Mouse (Mus musculus) MN1 (cell line): ENCODE data around the gene Ppp1r16b.

Experiments
- DNase-seq: peaks from one replicate; pipeline ENCODE4 v3.0.0-alpha.2; 2016; ENCODE audit warnings: low spot score

Gene Ppp1r16b

DNA sequence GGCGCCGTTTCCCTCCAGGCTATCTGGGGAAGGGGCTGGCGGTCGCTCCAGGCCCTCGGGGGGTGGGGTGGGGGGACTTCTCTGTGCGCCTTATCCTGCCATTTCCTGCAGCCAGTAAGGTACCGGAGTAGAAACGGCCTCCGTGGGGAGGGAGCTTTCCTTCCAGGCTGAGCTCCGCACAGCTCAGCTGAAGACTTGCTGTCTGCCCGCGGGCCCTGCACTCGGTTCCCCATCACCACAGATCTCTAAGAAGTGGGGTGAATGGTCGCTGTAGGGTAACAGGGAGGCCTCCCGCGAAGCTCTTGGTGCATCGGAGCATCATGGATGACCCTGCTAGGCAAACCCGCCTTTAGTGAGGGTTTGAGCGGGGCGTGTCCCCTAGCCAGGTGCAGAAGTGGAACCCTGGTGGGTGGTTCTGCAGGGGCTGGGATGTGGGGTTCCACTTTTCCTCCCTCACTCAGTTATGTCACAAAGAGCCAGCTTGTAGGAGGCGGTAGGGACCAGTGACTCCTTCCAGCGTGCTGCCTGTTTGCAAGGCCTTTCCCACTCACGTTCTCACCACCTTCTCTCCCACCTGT is 3.3 kb downstream of the Ppp1r16b start:
- DNase-seq = no peak

DNA sequence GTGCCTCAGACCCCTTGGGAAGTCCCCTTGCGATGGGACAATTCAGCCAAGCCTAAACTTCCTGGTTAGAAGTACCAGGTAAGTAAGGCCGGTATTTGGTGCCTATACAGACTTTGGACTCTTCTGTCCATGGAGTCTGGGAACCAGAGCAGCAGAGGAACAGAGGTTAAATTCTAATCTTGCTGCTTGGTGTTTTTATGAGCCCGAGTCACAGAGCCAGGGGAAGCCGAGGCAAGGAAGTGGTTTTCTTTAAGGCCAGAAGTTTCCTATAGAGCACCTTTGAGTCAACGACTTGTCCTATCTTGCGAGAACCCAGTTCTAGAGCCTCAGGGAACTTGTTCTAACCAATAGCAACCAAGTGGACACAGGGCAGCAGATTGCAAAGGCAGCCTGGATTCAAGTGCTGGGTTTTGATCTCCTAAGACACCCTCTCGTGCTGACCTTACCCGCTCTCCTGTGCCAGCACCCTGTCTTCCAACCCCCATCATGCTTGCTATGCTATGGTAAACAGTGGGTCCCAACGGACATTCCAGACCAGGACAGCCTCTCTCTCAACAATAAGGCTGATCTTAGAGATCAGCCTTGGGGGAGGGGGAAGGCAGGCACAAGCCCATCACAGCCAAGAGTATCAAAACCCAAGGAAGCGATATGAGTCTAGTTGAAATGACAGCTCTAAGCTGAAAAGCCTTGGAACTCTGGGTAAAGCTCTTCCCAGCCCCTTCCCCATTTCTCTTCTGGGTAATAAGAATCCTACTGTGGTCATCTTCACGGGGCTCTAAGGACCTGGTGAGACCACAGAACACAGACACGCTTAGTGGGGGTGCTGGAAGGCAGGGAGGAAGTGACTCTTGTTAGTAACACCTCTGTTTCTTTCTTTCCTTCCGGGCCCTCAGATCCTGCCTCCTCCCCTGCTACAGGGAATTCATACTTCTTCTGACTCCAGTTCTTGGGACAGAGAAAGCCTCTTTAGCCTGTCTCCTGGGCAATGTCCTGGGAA is 4.3 kb downstream of the Ppp1r16b start:
- no peak for DNase-seq

DNA sequence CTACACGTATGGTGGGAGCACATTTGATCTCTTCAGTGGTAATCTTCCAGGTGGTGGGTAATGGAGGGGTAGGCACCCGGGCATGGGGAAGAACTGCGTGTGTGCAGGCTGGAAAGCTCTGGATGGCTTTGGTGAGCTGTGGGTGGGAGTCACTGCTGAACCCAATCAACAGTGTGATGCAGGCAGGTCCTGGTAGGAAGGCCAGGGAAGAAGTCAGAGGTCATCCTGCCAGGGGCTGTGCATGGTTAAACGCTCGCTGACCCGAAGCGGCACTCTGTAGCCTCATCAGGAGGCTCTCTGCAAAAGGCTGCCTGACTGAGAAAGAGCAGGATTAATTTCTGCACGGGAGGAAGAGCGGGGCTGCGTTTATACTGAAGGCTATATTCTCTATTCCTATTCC is 5.4 kb downstream of the Ppp1r16b start:
- DNase-seq = no peak

DNA sequence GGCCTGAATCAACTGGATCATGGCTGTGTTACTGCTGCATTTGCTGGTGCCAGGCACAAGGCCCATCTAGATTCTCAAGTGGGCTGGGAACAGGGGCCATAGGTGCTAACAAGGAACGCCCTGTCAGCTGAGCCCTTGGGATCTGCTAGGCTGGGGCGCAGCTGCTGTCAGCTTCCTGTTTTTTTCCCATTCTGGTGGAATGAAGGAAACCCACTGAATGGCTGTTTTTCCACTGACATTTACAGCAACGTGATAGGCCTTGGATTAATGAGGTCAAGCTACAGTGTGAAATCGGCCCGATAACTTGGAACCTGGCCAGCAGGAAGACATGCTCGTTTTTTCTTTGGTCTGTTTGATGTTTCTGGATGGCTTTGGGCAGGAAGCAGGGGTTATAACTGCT is 7.6 kb downstream of the Ppp1r16b start:
- peak; percentile 75 for DNase-seq

DNA sequence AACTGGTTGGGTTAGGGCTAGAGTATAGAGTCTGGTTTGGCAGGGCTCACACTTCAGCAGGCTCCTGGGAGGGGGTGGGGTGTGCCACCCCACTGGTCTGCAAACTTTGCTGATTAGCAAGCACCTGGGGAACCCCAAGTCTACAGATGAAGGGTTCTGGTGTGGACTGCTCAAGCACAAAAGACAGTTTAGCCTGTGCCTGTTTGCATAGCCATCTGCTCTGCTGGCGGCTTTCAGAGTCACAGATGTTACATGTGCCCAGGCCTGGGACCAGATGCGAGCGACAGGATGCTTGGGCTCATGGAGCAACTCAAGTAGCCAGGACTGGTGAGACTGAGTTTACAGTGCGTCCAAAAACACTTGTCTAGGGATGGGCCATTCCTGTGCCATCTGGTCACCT is 8.3 kb downstream of the Ppp1r16b start:
- peak; percentile 72 for DNase-seq

DNA sequence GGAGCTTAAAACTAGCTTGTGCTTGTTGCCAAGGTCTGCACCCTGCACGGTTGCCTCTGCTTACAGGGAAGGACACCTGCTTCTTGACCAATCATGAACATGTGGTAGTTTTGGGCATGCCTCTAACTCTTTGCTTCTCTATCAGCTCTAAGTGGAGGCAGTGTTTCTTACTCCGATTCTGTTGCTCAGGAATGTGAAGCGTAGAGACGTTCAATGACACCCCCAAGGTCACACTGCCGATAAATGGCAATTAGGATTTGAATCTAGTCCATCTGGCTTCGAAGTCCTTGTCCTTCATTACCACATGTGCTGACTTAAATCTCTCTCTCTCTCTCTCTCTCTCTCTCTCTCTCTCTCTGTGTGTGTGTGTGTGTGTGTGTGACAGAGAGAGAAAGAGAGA is 8.9 kb downstream of the Ppp1r16b start:
- DNase-seq = no peak

DNA sequence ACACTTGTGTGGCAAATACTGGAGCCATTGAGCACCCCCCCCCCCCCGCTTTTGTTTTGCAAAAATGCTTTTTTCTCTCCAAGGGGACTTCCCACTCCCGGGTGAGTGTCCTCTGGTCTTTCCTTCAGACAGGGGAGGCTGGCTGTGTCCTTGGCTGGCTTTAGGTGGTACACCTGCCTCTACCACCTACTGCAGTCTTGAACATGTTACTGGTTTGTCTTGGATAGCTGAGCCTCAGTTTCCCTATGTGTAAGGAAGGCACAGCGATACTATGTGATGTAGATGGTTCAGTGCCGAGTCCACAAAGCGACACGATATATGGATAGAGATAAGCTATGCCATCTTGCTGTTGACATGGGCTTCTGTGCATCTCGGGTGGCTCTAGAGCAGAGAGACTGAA is 9.6 kb downstream of the Ppp1r16b start:
- DNase-seq = no peak

DNA sequence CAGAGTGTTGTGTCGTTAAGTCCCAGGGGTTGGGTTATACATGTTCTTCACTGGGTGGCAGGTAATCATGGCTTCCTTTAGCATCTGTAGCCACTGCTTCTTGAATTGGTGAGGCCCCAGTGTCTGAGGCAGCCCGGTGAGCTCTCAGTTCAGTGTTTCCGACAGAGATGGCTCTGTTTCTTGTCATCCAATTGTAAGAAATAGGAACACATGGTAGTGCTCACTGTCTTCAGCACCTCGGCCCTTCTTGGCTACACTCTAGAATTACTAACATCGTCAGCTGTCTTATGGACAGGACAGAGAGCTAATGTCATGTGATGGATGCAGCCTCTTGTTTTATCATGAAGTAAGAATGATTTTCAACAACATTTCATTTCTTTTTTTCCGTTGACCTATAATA is 10.0 kb downstream of the Ppp1r16b start:
- DNase-seq = peak; percentile 21

DNA sequence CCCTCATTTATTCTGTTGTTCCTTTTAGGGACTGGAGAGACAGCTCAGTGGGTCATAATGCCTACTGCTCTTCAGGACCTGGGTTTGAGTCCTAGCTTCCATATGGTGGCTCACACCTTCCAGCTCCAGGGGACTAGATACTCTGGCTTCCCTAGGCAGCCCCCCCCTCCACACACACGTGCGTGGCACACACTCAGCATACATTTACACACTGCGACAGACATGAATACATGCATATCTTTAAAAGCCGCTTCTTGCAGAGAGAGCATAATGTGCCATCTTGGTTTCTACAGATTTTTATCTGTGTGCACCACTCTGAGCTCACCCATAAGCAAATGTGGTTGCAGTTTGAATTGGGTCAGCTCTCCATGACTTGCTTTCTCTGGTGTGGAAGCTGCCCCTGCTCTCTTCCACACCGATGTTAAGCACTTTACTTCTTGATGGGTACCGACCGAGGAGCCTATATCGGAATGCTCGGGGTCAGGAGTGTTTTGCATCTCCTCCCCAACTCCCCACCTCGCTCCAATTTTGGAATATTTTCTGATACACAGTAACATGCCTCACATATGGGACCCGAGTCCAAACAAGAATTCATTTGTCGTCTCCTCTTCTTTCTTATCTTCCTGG is 10.8 kb downstream of the Ppp1r16b start:
- DNase-seq = no peak

DNA sequence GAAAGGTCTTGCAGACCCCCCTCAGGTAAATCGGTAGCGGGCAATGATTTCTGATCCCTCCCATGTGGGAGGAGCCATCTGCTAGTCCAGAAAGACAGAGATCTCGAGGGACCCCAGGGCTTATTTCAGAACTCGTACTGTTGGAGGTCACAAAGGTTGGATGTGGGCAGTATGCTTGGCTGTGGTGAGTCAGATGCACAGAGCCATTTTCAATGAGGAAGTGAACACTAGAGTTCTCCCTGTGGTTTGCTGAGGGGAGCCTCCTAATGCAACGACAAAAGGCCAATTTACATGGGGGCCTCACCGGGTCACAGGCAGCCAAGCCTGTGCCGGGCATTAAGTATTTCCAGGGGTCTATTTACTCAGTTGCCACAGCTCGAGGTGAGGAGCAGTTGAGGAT is 12.7 kb downstream of the Ppp1r16b start:
- DNase-seq = no peak

DNA sequence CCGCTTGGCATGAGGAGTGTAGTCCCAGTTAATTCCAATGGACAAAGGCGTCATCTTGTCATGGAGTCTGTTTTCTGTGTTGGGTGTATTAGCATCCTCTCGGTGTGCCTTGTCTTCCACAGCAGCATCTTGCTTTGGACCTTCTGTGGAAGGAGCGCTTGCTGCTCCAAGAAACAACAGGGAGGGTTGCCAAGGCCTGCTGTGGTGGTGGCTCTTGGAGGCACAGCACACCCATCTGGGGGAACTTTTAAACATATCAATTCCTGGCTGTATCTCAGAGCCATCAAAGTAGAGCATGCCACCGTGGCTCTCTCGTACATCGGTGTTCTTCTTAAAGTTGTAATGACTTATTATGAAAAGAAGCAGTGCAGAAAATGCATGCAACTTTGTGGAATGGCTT is 13.9 kb downstream of the Ppp1r16b start:
- no peak for DNase-seq

DNA sequence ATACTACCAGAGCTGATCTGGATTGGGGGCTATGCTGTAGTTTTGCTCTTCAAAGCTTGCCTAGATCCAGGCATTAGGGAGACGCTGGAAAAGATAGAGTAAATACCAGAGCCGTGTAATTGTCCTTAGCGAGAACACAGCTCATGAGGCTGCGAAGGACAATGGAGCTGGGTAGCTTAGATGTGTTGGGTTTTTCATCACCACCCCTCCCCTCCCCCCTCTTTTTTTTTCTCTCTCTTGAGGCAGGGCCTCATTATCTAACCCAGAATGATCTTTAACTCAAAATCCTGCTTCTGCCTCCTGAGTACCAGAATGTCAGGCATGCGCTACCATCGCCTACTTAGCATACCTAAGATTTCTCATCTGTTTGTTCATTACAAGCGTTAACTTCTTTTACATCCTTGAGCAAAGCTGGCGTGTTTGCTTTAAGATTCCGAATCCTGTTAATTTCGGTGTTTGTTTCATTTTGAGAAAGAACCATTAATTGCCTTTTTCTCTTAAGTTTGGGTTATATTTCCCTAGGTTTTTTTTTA is 15.2 kb downstream of the Ppp1r16b start:
- no peak for DNase-seq

DNA sequence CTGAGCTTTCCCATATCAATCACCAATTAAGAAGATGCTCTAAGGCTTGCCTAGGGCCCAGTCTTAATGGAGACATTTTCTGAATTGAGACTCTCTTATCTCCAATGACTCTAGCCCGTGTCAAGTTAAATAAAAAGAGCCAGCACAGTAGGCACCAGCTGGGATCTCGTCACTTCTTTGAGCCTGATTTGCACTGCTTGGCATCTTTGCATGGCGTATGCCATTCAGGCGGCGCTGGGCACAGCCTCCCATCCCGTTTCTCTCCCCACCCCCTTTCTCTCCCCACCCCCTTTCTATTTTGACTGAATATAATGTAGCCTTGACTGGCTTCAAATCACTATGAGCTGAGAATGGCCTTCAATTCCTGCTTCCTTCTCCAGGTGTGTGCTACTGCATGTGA is 16.5 kb downstream of the Ppp1r16b start:
- DNase-seq = no peak

DNA sequence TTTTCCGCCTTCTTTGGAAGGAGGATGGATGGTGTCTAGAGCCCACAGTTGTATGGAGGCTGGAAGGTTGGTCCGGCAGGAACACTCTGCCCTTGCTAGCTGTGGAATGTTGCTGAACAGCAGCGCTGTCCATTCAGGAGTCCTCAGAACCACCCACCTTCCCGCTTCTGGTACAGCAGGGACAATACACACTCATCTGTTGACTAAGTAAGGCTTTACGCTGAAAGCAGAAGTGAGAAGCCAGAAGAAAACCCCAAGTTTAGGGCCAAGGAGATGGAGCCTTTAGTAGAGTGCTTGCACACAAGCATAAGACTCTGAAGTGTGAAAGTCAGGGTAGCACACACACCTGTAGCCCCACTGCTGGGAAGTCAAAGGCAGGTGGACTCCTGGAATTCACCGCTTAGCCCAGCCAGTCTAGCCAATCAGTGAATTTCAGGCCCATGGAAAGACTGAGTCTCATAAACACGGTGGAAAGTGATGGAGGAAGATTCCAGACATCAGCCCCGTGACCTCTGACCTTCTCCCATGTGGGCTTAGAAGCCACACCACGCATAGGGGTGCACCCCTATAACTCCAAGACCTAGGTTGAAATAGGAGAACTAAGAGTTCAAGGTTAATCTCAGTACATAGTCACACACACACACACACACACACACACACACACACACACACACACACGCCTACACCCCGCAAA is 17.3 kb downstream of the Ppp1r16b start:
- no peak for DNase-seq

DNA sequence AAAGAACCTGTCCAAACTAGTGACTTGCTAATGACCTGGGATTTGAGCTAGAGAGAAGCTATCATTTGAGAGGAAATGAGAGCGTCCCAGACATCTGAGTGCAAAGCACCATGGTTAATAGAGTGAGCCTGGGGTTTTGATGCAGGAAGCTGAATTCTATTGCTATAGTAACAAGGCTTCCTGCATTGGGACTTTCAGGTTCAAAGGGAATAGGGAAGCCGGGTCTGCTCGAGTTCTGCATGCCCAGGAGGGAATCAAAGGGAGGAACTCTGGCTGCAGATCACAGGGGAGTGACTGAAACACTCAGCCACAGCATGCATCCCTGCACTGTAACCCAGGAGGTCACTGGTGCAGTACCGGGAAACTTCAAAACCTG is 17.8 kb downstream of the Ppp1r16b start:
- DNase-seq = no peak

DNA sequence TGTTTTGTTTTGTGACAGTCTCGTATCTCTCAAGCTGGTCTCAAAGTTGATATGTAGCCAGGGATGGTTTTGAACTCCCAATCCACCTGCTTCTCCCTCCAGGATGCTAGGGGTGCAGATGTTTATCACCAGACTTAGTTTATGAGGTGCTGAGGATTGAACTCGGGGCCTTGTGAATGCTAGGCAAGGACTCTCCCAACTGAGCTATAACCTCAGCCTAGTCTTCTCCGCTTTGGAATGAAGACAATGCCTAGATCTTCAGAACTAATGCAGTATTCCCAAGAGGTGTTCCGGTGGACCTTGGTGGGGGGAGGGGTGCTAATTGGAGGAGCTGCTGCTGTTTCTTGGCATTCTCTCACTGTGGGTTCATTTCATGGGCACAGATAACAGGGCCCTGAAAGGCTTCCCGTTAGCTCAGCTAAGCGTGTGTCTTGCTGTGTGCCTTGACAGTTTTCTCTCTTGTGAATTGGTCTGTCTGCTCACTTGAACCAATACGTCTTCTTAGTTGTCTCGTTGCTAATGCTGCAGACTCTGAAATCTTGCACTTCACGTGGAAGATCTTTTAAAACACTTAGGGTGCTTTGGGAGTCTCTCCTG is 19.1 kb downstream of the Ppp1r16b start:
- peak; percentile 58 for DNase-seq

DNA sequence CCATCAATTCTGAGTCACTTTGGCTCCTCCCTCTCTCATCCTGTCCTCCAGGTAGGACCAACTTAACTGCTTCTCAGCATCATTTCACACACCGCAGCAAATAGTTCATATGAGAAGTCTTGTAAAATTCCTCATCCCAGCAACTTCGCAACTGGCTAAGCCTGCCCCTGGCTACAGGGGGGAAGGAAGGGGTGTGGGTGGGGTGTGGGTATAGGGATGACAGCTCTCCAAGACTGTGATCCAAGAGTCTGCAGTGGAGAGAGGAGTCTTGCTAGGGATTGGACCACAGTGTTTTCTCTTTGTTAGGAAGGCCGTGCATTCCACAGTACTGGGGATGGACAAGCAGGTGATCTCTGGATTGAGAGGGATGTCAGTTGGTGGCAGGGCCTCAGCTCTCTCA is 19.7 kb downstream of the Ppp1r16b start:
- no peak for DNase-seq

DNA sequence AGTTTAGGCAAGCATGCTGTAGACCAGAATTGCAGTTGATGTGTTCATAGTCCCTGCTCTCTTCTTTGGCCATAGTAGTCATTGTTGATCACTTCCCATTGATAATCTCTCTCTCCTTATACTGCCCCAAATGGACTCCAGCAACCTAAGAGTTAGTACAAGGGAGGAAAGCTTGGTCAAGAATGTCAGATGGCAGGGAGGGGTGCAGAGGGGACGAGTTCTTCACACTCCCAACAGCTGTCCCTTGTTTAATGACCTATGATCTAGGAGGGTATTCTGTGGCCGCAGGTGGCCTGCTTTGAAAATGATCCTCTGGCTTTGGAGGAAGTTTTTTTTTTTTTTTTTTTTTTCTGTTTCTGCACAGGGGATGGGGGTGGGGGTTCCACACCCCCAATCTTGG is 21.2 kb downstream of the Ppp1r16b start:
- no peak for DNase-seq

DNA sequence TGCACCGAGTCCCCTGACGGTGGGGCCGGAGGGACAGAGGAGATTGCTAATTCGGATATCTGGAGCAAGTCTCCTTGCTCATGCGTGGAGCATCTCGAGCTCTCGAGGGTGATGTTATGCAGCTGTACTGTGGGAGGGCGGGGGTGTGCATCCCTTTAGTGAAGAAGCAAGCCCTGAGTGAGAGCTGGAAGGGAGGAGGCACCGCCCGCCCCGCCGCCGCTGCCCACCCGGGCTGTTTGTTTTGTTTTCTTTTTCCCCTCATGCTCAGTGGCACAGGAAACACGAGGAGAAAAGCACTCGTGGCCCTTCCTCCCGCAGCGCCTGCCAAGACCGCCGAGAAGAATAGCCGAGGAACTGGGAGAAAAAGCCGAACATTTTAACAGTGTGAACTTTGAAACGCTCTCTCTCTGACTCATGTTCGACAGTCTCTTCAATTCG is 22.6 kb downstream of the Ppp1r16b start:
- no peak for DNase-seq

DNA sequence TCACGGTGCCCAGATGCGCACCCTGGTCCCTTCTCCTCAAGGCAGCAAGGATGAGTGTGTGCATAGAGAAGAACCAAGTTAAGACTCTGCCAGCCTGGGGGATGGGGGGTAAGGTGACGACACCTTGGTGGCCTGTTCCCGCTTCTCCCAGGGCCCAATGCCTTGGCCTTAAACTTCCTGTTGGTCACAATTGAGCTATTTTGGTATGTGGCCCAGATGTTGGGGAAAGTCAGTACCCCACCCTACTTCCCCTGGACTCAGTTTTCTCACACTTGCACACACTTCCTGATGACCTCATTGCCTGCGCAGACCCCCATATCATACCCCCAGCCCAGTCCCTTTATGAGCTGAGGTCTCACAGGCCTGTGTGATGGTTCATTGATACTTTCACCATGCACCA is 23.9 kb downstream of the Ppp1r16b start:
- no peak for DNase-seq

DNA sequence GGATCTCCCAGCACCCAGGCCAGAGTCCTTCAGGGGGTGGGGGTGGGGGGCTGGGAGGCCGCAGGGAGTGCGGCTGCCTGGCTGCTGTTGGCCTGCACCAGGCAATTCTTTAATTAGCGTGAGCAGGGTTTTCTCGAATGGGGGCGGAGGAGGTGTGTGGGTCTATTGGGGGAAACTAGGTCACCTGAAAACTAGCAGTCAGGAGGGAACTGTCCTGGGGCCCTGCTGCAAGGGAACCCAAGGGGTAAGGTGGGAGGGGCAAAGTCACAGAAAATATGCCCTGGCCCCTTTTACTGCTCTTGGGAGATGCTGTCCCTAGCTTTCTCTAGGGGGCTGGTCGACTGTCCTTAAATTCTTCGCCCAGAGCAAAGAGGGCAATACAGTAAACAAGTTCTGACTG is 24.4 kb downstream of the Ppp1r16b start:
- no peak for DNase-seq

DNA sequence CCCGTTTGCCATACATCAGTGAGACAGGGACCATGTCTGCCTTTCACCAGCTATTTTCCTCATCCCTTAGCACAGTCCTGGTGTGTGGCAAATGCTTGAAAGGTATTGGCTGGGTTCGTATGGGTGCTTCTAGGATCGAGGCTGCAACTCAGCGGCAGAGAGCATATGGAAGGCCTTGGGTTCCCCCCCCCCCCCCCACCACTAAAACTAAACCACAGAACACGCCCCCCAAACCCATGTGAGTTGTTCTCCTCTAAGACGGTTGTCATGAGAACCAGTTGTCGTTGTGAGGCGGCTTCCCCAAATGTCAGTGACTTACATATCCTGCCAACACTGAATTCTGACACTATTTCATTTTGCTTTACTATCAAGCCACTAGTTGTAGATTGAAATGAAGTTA is 24.9 kb downstream of the Ppp1r16b start:
- no peak for DNase-seq
